Mouse (Mus musculus) effector memory CD4-positive, alpha-beta T cell, adult 5 months (primary cell): Measurements from ENCODE around the gene Xirp1. TPM values are rescaled to one million over a fixed set of nuclear protein-coding genes. Genes with fewer than 3 reads are reported as not detected.

Source experiments
- polyA plus RNA-seq: library from polyadenylated mRNA; unstranded; fragments of 100-300 nt; shearing (Covaris generic); gene quantifications from one replicate; pipeline ENCODE4 v1.2.1, GENCODE M21; 2017

The Xirp1 gene
- not detected for polyA plus RNA-seq

DNA sequence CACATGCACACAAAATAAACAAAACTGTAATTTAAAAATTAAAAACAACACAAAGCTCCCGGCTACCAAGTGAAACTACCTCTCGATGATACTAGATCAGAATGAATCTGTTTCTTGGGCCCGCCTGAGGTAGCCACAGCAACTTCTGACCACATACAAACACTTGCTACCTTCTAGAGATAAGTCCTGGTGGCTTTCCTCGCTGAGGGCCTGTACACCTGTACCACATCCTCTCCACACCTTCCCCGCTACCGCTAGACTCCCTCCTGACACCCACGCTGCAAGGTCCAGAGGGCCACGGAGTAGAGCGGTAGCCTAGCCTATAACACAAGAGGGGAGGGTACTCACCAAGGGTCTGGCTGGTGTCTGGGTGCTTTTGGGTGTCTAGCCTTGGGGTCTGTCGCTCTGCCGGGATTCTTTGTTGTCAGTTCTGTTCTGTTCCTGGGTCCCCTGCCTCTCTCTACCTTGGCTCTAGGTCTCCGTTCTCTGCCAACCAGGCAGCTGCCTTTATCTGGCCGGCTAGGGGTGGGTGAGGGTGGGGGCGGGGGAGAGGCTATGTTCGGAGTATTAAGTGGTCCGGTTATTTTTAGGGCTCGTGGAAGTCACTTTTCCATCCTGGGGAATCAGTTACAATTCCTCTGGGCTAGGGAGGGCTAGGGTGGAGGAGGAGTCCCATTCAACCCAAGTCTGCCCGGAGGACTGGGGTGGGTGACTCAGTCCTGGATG lies at the start of gene Xirp1:
Gene Xirp1 (minus strand): TSS at position 513 of the 726 bp plus-strand sequence.

DNA sequence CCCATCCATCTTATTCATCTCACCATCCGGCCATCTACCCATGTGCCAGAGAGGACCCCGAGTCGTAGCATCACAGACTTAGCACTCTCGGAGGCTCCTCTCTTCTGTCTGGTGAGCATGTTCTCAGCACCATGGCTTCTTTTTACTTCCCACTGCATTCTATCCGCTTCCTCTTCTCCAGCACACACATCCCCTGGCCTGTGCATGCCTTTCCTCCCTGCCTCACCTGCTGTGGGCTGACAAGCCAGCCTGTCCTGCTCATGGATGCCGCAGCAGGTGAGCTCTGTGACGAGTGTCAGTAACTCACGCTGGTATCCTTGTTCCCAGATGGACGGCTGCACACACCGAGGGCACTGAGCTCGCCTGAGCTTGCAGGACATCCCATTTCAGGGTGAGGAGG lies 46.4 kb upstream of the Xirp1 start, which contains the start of gene Cx3cr1:
Gene Cx3cr1 (minus strand): TSS at position 101 of the 400 bp plus-strand sequence.

DNA sequence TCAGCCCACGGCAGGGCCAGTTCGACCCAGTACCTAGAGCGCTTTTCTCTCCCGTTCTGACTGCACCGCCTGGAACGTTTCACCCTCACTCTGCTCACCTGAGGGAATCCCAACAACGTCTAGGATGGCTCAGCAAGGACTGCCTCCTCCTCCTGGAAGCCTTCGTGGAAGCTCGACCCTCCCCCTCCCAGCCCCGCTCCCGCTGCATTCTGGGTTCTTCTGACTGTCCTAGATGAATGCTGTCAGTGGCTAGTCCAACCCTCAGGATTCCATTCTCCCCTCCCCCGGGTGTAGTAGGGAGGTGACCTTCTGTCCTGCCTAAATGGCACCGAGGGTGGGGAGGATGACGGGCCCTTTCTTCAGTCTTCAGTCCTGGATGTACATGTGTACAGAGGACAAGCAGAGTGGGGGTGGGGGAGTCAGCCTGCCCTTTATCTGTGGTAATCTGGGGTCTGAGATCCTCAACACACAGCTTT lies 38.8 kb downstream of the Xirp1 start, which contains the start of gene Csrnp1:
Gene Csrnp1 (minus strand): TSS at position 123 of the 476 bp plus-strand sequence.

Other genes starting within 250 kb of the Xirp1 start
- gene Scn11a, start 198.1 kb downstream of the Xirp1 start, polyA plus RNA-seq: 0.41 TPM
- gene Wdr48, start 128.7 kb downstream of the Xirp1 start, polyA plus RNA-seq: 61.3 TPM
- 1.6 TPM for gene Gorasp1, start 86.0 kb downstream of the Xirp1 start, polyA plus RNA-seq
- gene Ttc21a, start 86.0 kb downstream of the Xirp1 start, polyA plus RNA-seq: not detected
- gene Csrnp1, start 38.9 kb downstream of the Xirp1 start, polyA plus RNA-seq: 369 TPM
- 0.85 TPM for gene Cx3cr1, start 46.3 kb upstream of the Xirp1 start, polyA plus RNA-seq
- 26.8 TPM for gene Ccr8, start 68.5 kb upstream of the Xirp1 start, polyA plus RNA-seq
- gene Slc25a38, start 86.8 kb upstream of the Xirp1 start, polyA plus RNA-seq: 47.2 TPM
- 1,720 TPM for gene Rpsa, start 104.1 kb upstream of the Xirp1 start, polyA plus RNA-seq
- gene Mobp, start 126.1 kb upstream of the Xirp1 start, polyA plus RNA-seq: not detected